Mouse (Mus musculus): Measurements from ENCODE around the gene Ubr7. TPM values are rescaled to one million over a fixed set of nuclear protein-coding genes. Genes with fewer than 3 reads are reported as not detected.

Ubr7 gene
- polyA plus RNA-seq, 1 experiment from 2014 or later = 16.3 TPM

DNA sequence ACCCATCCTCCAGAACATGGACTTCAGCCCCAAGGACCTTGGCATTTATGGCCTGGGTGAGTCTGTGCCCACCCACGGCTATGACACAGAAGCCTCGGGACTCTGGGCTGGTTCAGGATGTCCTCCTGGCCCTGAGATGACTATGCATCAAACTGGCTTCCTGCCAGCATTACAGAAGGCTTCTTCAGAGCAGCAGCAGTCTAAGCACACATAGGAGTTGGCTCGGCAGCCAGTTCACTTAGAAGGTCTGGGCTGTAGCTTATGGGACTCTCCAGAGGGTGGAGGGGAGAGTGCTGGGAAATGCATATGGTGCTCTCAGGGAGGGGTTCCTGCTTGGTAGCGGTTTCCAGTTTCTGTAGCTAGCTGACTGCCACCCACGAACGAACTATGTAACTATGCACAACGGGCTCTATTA lies 32.0 kb upstream of the Ubr7 start:
- Histone ChIP-seq H3K27ac (ENCODE audit: low read depth, low read length) (no peak overlapping the region), H3K9ac (ENCODE audit: low read depth, low read length) (no peak overlapping the region), H3K4me3 (ENCODE audit: low read depth, low read length) (no peak overlapping the region), H3K4me2 (replicated peaks; ENCODE audit: low read depth) (no peak overlapping the region), H3K9me3 (ENCODE audit: control insufficient read depth) (no peaks in the 10 kb centered on the region), H3K36me3 (ENCODE audit: control insufficient read depth, insufficient read depth) (no peaks in the 10 kb centered on the region), H3K4me1 (replicated peaks; ENCODE audit: control insufficient read depth, insufficient read depth, low read length) (no peaks in the 10 kb centered on the region), H3K27me3 (replicated peaks; ENCODE audit: control insufficient read depth, insufficient read depth, low read length) (no peaks in the 10 kb centered on the region)
- TF ChIP-seq CTCF (IDR thresholded peaks at IDR 0.05; ENCODE audit: low read depth) = no peak
- 44% methylated on average over 7 of the region's 7 CpGs for WGBS
- ATAC-seq = peak; percentile 68

DNA sequence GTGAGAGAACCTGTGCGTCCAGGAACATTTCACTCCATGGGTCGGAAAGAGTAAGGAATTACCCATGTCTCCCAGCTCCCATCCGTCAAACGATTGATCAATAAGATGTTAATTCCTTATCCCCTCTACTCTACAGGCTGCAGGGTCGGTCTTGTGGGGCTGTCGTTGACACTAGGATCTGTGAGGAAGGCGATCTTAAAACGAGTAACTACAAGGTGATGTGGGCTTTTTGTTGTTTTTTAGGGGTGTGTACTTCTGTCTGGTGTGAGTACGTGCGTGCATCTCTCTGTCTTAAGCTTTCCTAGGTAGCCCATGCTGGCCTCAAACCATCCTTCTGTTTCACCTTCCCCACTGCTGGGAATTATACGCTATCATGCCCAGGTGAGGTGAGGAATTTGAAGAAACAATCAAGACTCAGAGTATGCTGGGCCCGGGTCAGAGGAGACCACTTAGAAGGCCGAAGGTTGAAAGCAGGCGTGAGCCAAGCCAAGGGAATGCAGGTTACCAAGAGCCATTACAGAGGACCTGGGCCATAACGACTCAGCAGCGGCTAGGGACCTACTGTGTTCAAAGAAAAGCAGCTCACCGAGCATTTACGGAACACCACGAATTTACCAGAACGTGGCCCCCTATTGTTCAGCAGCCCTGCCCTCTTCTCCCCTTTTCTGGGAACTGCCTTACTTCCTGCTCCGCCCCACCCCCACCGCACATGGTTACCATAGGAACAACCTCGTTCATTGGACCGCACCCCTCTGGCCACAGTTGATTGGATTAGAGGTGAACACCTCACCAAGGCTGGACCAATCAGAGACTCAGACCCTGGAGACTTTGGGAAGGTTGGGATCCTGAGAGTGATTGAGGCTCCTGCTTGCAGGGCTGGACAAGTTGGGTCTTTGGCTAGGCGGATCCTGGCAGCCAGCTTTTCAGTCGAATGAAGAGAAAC lies 27.6 kb upstream of the Ubr7 start:
- Histone ChIP-seq H3K4me1 (replicated peaks; ENCODE audit: control insufficient read depth, insufficient read depth, low read length) (no peaks in the 10 kb centered on the region), H3K27me3 (replicated peaks; ENCODE audit: control insufficient read depth, insufficient read depth, low read length) (no peaks in the 10 kb centered on the region), H3K4me3 (ENCODE audit: low read depth, low read length) (0 out of 2 replicates have a peak overlapping the region, but pooled peaks have one; percentile 2), H3K4me2 (replicated peaks; ENCODE audit: low read depth) (peak overlapping the region; percentile 54), H3K9ac (ENCODE audit: low read depth, low read length) (no peak overlapping the region), H3K9me3 (ENCODE audit: control insufficient read depth) (no peaks in the 10 kb centered on the region), H3K27ac (ENCODE audit: low read depth, low read length) (peak overlapping the region; percentile 60), H3K36me3 (ENCODE audit: control insufficient read depth, insufficient read depth) (no peaks in the 10 kb centered on the region)
- 32% methylated on average over 26 of the region's 26 CpGs for WGBS
- ATAC-seq = peak; percentile 93
- TF ChIP-seq CTCF (IDR thresholded peaks at IDR 0.05; ENCODE audit: low read depth) = peak; percentile 14; the same call in 1 of the 2 replicates

DNA sequence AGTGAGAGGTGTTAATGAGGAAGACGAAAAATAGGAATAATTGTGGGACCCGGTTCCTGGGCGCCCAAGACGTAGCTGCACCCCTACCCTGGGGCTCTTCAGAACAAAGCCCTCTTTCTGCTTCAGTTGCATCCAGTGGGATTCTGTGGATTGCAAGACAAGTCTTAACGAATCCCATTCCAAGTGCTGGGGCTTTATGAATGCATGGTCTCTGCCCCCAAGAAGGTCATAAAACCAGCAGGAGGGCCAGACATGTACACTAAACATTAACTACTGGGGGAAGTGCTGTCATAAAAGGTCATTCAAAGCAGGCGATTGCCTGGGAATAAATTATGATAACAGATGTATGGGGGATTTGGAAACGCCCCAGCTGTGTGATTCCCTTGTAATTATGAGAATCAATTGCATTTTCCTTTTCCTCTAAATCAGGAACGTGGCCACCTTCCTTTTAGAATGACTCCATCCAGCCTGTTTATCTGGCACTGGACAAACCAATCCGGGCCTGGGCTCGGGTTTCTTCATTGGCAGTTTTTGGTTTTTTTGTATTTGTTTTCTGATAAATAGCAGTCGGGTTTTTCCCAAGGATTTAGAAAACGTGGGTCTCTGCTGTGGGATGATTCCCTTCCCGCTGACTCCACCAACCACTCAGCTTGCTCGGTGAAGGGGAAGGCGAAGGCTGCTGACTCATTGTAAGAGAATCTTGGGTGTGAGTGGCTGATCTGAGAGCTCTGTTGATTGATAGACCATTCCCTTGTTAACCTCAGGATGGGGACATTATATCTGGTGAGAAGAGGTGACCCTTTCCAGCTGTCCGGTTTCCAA lies 26.8 kb upstream of the Ubr7 start:
- Histone ChIP-seq H3K36me3 (ENCODE audit: control insufficient read depth, insufficient read depth) (no peaks in the 10 kb centered on the region), H3K27ac (ENCODE audit: low read depth, low read length) (peak overlapping the region; percentile 60), H3K27me3 (replicated peaks; ENCODE audit: control insufficient read depth, insufficient read depth, low read length) (no peaks in the 10 kb centered on the region), H3K9me3 (ENCODE audit: control insufficient read depth) (no peaks in the 10 kb centered on the region), H3K4me3 (ENCODE audit: low read depth, low read length) (no peak overlapping the region), H3K4me2 (replicated peaks; ENCODE audit: low read depth) (peak overlapping the region; percentile 54), H3K4me1 (replicated peaks; ENCODE audit: control insufficient read depth, insufficient read depth, low read length) (no peaks in the 10 kb centered on the region), H3K9ac (ENCODE audit: low read depth, low read length) (no peak overlapping the region)
- ATAC-seq = peak; percentile 86
- 15% methylated on average over 16 of the region's 16 CpGs for WGBS
- no peak for TF ChIP-seq CTCF (IDR thresholded peaks at IDR 0.05; ENCODE audit: low read depth)

DNA sequence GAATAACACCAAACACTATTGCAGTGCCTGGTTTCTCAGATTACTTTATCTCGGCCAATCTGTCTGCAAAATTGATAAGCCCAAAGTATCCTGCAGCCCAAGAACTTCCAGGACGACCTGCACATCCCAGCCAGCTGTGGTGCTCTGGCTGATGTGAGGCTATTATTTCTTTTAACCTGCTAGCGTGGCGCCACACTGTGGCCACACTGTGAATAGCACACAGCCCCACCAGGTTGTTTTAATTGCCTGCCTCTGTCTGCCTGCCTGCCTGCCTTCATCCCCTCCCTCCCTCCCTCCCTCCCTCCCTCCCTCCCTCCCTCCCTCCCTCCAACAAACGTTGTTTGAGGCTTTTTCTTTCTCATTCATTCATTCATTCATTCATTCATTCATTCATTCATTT lies 24.4 kb upstream of the Ubr7 start:
- peak; percentile 83 for TF ChIP-seq CTCF (IDR thresholded peaks at IDR 0.05; ENCODE audit: low read depth)
- 4% methylated on average over 4 of the region's 5 CpGs for WGBS
- Histone ChIP-seq H3K36me3 (ENCODE audit: control insufficient read depth, insufficient read depth) (no peaks in the 10 kb centered on the region), H3K27me3 (replicated peaks; ENCODE audit: control insufficient read depth, insufficient read depth, low read length) (no peaks in the 10 kb centered on the region), H3K9ac (ENCODE audit: low read depth, low read length) (no peak overlapping the region), H3K4me3 (ENCODE audit: low read depth, low read length) (no peak overlapping the region), H3K4me2 (replicated peaks; ENCODE audit: low read depth) (no peak overlapping the region), H3K27ac (ENCODE audit: low read depth, low read length) (no peak overlapping the region), H3K9me3 (ENCODE audit: control insufficient read depth) (no peaks in the 10 kb centered on the region), H3K4me1 (replicated peaks; ENCODE audit: control insufficient read depth, insufficient read depth, low read length) (no peaks in the 10 kb centered on the region)
- no peak for ATAC-seq

DNA sequence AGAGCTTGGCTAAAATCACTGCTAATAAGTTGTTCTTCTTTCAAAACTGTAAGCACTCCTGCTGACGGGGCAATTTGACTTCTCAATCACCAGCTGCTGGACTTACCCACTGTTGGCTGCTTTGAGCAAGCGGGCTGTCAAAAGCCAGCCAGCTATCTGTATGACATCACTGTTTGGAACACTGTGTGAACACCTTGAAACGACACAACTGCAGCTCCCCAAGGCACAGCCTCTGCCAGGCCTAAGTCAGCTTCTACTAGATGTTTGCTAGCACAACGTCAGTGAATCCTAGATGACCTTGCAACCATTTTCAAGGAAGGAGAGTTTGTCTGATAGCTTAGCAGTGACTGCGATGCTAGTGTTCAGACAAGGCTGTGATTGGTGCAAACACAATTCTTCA lies 18.7 kb upstream of the Ubr7 start:
- H3K27me3 ChIP-seq (replicated peaks; ENCODE audit: control insufficient read depth, insufficient read depth, low read length) = no peaks in the 10 kb centered on the region
- H3K4me2 ChIP-seq (replicated peaks; ENCODE audit: low read depth) = no peak overlapping the region
- no peak overlapping the region for H3K4me3 ChIP-seq (ENCODE audit: low read depth, low read length)
- 71% methylated on average over 5 of the region's 5 CpGs for WGBS
- H3K27ac ChIP-seq (ENCODE audit: low read depth, low read length) = no peak overlapping the region
- no peak for ATAC-seq
- H3K9me3 ChIP-seq (ENCODE audit: control insufficient read depth) = no peaks in the 10 kb centered on the region
- no peak for TF ChIP-seq CTCF (IDR thresholded peaks at IDR 0.05; ENCODE audit: low read depth)
- H3K36me3 ChIP-seq (ENCODE audit: control insufficient read depth, insufficient read depth) = peaks cover 6% of the 10 kb centered on the region; the same call in 1 of the 2 replicates
- peaks cover 4% of the 10 kb centered on the region; the same call in 1 of the 2 replicates for H3K4me1 ChIP-seq (replicated peaks; ENCODE audit: control insufficient read depth, insufficient read depth, low read length)
- H3K9ac ChIP-seq (ENCODE audit: low read depth, low read length) = no peak overlapping the region

DNA sequence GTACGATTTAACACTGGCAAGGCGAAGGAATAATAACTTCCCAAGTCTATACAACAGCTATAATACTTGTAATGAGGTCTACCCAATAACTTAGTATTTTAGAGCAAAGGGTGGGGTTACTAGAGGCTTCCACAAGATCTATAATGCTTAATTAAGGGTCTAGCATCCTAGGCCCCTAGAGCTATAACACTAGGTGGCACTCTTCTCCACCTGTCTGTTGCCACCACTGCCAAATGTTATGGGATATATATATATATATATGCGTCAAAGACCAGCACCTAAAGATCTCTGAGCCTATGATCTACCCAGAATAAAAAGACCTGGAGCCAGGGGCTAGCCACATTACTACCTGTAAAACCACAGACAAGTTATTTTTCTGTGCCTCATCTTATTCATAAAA lies 17.5 kb upstream of the Ubr7 start:
- WGBS = 62% methylated on average over 3 of the region's 3 CpGs
- TF ChIP-seq CTCF (IDR thresholded peaks at IDR 0.05; ENCODE audit: low read depth) = peak; percentile 72
- H3K27ac ChIP-seq (ENCODE audit: low read depth, low read length) = no peak overlapping the region
- no peaks in the 10 kb centered on the region for H3K27me3 ChIP-seq (replicated peaks; ENCODE audit: control insufficient read depth, insufficient read depth, low read length)
- no peak for ATAC-seq
- no peaks in the 10 kb centered on the region for H3K9me3 ChIP-seq (ENCODE audit: control insufficient read depth)
- peaks cover 8% of the 10 kb centered on the region for H3K4me1 ChIP-seq (replicated peaks; ENCODE audit: control insufficient read depth, insufficient read depth, low read length)
- no peak overlapping the region for H3K4me2 ChIP-seq (replicated peaks; ENCODE audit: low read depth)
- peaks cover 6% of the 10 kb centered on the region; the same call in 1 of the 2 replicates for H3K36me3 ChIP-seq (ENCODE audit: control insufficient read depth, insufficient read depth)
- H3K4me3 ChIP-seq (ENCODE audit: low read depth, low read length) = no peak overlapping the region
- no peak overlapping the region for H3K9ac ChIP-seq (ENCODE audit: low read depth, low read length)
